Mouse (Mus musculus) small intestine, adult 2 months (tissue): ENCODE results near the gene Tmem198b.

ENCODE experiments used
- CTCF ChIP-seq: fragments of 200-500 bp; IDR thresholded peaks from 2 replicates; pipeline ENCODE4 v1.5.1; 2012; ENCODE audit warnings: low read depth, mild to moderate bottlenecking, control low read depth, inconsistent platforms, low read length, moderate library complexity, mixed read lengths; ENCODE audit not compliant: insufficient replicate concordance, insufficient read length; ENCODE audit errors: extremely low read depth
- POLR2A ChIP-seq: fragments of 200-500 bp; IDR thresholded peaks from 2 replicates; pipeline ENCODE4 v1.6.1; 2012; ENCODE audit warnings: low read depth, mild to moderate bottlenecking, control low read depth, inconsistent platforms, low read length, moderate library complexity

GRCm38 (mm10) chr10:128839434-128839833, 35.3 kb upstream of the Tmem198b start:
- TF ChIP-seq POLR2A (no peak), CTCF (no peak)
